Mouse (Mus musculus): ENCODE data around the gene Cul5.

Gene Cul5

DNA sequence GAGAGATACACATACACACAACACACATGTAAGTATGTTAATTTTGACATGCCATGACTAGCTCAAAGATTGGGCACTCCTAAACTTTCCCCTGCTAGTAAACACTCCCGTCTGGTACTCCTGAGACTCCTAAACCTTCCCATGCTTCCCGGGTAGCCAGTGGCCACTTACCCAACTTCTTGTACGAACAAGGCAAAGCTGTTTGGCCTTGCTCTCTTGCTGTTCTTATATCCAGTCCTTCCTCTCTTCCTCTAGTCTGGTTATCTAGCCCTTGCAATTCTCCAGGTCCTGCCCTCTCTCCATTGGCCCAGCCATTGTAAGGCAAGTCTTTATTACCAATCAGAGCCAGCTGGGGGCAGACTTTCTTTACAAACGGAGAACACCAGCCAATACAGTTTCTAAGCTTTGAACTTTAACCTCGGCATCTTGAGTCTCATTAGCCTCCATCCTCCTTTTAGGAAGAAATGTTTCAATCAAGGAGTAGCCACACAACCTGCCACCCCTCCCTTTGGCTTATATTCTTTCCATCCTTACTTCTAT is at the start of gene Cul5:
Gene Cul5, minus strand, starts transcription at position 335 of the 540 bp plus-strand sequence.
- in situ Hi-C loops (cut with MboI; ENCODE audit: low sequenced_read_pairs), result no loop called here

DNA sequence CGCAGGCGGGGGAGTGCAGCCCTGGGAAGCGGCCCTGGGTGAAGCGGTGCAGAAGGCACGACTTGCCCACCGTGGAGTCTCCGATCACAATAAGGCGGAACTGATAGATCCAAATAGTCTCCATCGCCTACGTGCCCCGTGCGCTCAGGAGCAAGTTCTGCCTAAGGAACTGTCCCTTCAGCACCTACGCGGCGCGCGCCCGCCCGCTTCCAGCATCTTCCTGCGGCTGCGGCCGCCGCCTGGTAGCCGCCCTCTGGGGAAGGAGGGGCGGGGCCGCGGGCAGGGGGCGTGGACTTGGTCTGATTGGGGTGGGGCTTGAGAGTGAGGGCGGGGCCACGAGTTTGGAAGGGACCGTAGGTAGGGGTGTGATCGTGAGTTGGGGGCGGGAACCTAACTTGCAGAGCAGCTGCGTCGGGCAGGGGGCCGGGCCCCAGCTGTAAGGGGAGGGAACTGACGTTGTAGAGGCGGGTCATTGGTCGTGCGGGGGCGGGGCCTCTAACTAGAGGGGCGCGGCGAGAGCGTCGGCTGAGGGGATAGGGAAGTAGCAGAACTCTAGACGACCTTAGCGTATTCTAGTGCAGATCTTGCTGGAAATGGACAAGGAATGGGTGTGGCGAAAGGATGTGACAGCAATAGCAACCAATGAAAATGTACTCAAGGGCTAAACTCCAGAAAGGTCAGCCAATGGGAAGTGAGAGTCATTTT is 36.3 kb upstream of the Cul5 start, which contains the start of gene Rab39:
Gene Rab39, minus strand, starts transcription at position 241 of the 705 bp plus-strand sequence.
- in situ Hi-C loops (cut with MboI; ENCODE audit: low sequenced_read_pairs), result no loop called here

DNA sequence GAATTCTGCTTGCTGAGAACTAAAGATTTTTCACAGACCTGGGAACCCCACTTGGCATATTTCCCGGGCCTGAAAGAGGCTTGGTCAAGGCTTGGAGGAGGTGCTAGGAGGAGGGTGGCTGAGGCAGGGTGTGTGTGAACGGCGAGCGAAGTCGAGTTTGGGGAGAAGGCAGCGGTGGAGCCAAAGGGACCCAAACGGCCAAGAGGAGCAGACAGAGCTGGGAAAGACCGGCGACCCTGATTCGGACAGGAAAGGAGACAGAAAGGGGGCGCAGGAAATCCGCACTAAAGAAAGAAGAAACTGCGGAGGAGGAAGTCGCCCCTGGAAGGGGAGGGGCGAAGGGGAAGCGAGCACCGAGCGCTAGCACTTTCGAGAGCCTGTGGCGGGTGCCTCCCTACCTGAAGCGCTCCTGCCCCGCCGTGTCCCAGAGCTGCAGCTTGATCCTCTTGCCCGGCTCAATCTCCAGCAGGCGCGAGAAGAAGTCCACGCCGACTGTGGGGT is 35.7 kb upstream of the Cul5 start:
- in situ Hi-C loops (cut with MboI; ENCODE audit: low sequenced_read_pairs), result no loop called here

DNA sequence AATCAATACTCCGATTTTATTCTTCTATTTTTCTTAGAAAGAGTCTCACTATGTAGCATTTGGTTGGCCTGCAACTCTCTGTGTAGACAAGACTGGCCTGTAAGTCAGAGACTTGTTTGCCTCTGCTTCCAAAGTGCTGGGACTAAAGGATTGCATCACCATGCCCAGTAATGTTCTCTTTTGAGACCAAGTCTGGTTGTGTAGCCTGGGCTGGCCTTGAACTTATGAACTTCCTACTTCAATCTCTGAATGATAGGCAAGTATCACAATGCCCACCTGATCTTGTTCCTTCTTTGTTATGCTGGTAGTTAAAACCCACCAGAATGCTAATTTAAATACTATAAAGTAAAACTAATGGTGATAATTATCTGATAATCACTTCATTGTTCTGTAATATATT is 33.2 kb upstream of the Cul5 start:
- in situ Hi-C loops (cut with MboI; ENCODE audit: low sequenced_read_pairs), result no loop called here

GRCm38 (mm10) chr9:53700496-53700895 is 30.7 kb upstream of the Cul5 start:
- in situ Hi-C loops (cut with MboI; ENCODE audit: low sequenced_read_pairs), result no loop called here

- in situ Hi-C loops (cut with MboI; ENCODE audit: low sequenced_read_pairs), result no loop called here
Observed at GRCm38 (mm10) chr9:53695846-53696245, 26.0 kb upstream of the Cul5 start.

DNA sequence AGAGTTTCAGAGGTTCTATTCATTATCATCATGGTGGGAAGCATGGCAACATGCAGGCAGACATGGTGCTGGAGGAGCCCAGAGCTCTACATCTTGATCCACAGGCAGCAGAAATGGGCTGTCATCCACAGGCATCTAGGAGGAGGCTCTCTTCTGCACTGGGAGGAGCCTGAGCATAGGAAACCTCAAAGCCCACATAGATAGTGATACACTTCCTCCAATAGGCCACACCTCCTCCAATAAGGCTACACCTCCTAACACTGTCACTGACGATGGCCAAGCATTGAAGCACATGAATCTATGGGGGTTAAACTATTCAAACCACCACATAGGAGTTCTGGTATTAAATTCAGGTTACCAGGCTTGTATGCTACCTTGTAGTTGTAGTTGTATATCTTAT is 23.9 kb upstream of the Cul5 start:
- in situ Hi-C loops (cut with MboI; ENCODE audit: low sequenced_read_pairs), result no loop called here

- in situ Hi-C loops (cut with MboI; ENCODE audit: low sequenced_read_pairs), result no loop called here
Observed at GRCm38 (mm10) chr9:53691745-53692670, 22.2 kb upstream of the Cul5 start.

GRCm38 (mm10) chr9:53680851-53681250 is 11.0 kb upstream of the Cul5 start:
- in situ Hi-C loops (cut with MboI; ENCODE audit: low sequenced_read_pairs), result no loop called here

DNA sequence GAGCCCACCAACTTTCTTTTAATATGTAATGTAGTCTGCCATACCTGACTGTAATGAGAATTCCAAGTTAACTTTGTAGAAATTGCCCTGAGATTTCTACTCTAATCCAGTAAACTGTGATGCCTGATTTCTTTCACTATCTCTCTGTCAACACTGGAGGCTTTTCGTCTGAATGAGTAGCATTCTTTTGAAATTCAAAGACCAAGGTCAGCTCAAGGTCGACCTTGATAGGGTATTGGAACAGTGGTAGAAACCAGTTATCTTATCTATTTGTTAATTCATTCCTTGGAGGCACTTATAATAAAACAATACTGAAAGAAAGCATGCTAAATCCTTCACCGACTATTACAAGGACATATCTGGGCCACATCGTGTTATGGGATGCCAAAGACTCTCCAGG is 7.1 kb upstream of the Cul5 start:
- in situ Hi-C loops (cut with MboI; ENCODE audit: low sequenced_read_pairs), result no loop called here

DNA sequence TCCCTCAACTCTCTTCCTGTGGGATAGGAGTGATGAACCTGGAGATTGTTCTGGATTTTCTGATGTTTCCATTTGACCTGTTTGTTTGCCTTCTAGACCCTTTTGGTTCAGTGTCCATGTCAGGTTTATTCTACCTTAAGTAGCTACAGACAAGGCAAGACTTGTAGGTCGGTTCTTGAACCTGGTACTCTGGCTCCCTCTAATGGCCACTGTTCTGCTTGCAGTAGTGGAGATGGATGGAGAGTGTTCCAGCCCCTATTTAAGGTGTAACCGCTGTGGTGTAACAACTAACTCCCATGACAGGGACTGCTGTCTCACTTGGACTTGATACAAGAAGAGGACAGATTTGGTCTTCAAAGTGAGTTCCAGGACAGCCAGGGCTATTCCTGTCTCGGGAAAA is 3.8 kb upstream of the Cul5 start:
- in situ Hi-C loops (cut with MboI; ENCODE audit: low sequenced_read_pairs), result no loop called here

DNA sequence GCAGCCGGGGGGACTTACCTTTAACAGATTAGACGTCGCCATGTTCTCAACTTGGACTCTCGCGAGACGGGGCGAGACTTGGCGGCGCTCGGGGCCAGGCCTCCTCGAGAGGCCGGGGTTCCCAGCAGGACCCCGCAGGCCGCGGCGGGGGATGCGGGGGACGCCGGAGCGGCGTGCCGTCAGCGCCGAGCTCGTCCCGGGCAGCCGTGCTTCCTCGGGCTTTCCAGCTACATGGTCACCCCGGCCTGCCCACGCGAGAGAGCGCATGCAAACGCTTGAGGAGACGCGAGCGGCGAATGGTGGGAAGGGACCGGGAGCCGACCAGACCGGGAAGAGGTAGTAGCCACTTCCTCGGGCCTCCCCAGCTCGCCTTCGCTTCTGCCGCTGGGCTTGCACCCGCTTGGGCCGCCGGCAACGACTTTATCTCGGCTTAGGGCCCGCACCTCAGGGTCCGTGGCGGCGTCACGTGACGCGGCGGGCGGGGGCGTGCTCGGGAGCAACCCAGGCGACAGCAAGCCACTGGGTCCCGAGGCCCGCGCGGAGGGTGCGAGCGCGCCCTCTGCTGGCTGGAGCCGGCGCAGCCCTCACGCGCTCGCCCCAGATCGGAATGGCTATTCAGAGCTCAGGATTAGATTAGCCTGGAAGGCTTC is 2.7 kb downstream of the Cul5 start:
- in situ Hi-C loops (cut with MboI; ENCODE audit: low sequenced_read_pairs), result no loop called here

DNA sequence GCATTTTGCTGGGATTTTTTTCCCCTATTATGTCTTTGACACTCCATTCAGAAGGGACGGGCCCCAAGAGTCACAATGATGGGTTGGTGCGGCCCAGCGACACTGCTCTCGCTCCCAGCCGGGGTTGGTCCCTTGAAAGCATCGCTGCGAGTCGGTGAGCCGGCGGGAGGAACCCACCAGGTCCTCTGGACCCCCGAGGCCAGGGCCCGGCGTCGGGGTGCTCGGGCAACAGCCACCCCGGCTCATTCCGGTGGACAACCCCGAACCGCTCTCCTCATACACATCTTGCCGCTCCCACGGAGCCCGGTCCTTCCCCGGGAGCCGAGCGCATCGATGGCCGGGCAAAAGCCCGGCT is 3.2 kb downstream of the Cul5 start:
- in situ Hi-C loops (cut with MboI; ENCODE audit: low sequenced_read_pairs), result no loop called here

DNA sequence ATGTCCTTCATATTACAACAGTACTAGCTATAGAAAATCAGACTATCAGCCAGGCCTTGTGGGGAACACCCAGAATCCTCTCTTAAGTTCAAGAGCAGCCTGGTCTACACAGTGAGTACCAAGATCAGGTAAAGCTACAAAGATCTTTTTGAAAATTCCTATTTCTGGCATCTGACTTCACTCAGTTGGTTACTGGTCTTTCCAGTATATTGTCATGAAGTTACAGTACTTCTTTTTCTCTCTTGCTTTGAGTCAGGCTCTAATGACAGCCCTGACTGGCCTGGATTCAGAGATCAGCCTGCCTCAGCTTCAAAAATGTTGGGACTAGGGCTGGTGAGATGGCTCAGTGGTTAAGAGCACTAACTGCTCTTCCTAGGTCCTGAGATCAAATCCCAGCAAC is 4.4 kb downstream of the Cul5 start:
- in situ Hi-C loops (cut with MboI; ENCODE audit: low sequenced_read_pairs), result no loop called here

- in situ Hi-C loops (cut with MboI; ENCODE audit: low sequenced_read_pairs), result no loop called here
Observed at GRCm38 (mm10) chr9:53664819-53665218, 5.0 kb downstream of the Cul5 start.

GRCm38 (mm10) chr9:53634796-53635195 is 35.0 kb downstream of the Cul5 start:
- in situ Hi-C loops (cut with MboI; ENCODE audit: low sequenced_read_pairs), result no loop called here

DNA sequence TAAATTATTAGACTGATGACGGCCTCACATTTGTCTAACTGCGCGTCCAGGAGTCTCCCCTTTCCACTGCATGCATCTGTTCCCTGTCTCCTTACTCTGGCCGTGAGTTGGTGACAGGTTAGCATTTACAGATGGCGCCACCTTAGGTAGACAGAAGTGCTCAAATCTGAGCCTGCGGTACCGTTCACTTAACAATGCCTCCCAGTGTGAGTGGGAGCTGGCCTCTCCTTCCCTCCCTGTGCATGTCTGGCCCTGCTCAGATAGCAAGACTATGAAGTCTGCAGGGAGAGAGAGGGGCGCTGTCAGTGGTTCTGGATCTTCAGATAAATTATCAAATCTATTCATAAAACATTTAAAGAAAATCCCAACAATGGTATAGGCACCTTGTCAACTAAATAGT is 54.6 kb downstream of the Cul5 start:
- in situ Hi-C loops (cut with MboI; ENCODE audit: low sequenced_read_pairs), result no loop called here

DNA sequence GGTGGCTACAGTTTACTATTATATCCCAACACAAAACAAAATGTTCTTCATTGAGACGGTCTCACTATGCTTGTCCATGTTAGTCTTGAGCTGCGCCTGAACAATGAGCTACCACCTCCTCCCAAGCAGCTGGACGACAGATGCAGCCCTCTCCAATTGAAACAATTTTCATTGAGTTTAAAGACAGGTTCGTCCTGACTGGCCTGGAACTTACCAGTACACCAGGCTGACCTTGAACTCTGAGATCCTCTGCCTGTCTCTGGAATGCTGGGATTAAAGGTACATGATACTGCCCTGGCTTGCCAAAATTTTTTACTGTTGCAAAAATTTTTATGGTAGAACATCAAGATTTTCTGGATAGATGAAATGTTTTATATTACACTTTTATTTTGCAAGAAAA is 55.5 kb downstream of the Cul5 start:
- in situ Hi-C loops (cut with MboI; ENCODE audit: low sequenced_read_pairs), result no loop called here

DNA sequence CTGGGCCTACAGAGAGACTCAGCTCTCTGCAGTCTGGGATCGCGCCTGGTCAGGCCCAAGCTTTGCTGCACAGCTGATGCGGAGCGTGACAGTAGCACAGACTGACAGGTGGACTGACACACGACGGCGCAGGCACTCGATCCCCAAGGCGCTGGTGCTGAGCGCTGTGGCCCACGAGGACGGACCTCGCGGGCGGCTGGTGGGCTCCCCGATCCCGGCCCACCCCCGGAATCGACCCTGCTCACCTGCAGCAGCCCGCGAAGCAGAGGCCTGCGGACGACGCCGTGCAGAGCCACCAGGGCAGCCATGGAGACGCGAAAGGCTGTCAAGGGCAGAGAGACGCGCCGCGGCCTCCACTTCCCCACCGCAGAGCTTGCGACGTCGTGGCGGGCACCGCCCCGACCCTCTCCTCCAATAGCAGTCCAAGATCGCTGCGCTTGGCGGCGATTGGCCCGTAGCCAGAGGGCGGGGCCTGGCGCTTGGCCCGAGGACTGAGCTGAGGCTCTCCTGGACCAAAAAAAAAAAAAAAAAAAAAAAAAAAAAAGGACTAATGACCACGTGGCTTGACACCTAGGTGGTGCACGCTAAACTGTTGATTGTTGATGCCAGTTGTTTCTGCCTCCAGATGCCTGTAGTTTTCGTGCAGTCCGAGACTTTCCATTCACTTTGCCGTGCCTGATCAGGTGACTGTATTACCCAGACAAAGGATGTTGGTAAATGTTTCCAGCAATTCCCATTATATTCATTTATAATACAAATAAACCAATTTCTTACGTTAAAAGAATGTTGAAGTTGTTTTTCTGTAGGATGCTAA is 59.6 kb downstream of the Cul5 start, which contains the start of gene Acat1:
Gene Acat1, minus strand, starts transcription at position 415 of the 814 bp plus-strand sequence.
- in situ Hi-C loops (cut with MboI; ENCODE audit: low sequenced_read_pairs), result no loop called here

GRCm38 (mm10) chr9:53609306-53609967 is 60.4 kb downstream of the Cul5 start:
- in situ Hi-C loops (cut with MboI; ENCODE audit: low sequenced_read_pairs), result no loop called here
